Mouse (Mus musculus) testis, adult 2 months (tissue): ENCODE results near the gene Gm9837. TPM values are rescaled to one million over a fixed set of nuclear protein-coding genes. Genes with fewer than 3 reads are reported as not detected.

Experiments used
- H3K27ac ChIP-seq: fragments of 200-500 bp; 2 replicates; pipeline ENCODE4 v1.5.1; 2012; ENCODE audit warnings: low read depth, low read length; ENCODE audit not compliant: control insufficient read depth, insufficient read depth
- H3K27me3 ChIP-seq: fragments of 200-500 bp; 2 replicates; pipeline ENCODE4 v1.6.1; 2012; ENCODE audit warnings: mild to moderate bottlenecking, low read length, moderate library complexity; ENCODE audit not compliant: control insufficient read depth, insufficient read depth
- H3K36me3 ChIP-seq: fragments of 200-500 bp; 2 replicates; pipeline ENCODE4 v1.6.1; 2012; ENCODE audit warnings: mild to moderate bottlenecking, low read length; ENCODE audit not compliant: control insufficient read depth, insufficient read depth
- H3K4me1 ChIP-seq: fragments of 200-500 bp; 2 replicates; pipeline ENCODE4 v1.6.1; 2012; ENCODE audit warnings: low read length; ENCODE audit not compliant: control insufficient read depth, insufficient read depth
- H3K4me3 ChIP-seq: fragments of 200-500 bp; 2 replicates; pipeline ENCODE4 v1.5.1; 2012; ENCODE audit warnings: low read depth, mild to moderate bottlenecking, low read length, moderate library complexity, mixed read lengths; ENCODE audit not compliant: control insufficient read depth
- CTCF ChIP-seq: fragments of 200-500 bp; IDR thresholded peaks from 2 replicates; pipeline ENCODE4 v1.5.1; 2012; ENCODE audit warnings: low read depth, mild to moderate bottlenecking, inconsistent platforms, low read length, moderate library complexity; ENCODE audit not compliant: control insufficient read depth, insufficient read depth, insufficient replicate concordance
- POLR2A ChIP-seq: fragments of 200-500 bp; IDR thresholded peaks from 2 replicates; pipeline ENCODE4 v1.6.1; 2012; ENCODE audit warnings: low read depth, mild to moderate bottlenecking, inconsistent platforms, low read length, moderate library complexity; ENCODE audit not compliant: control insufficient read depth
- polyA plus RNA-seq: library from polyadenylated mRNA; depleted of rRNA; stranded (reverse); fragments of >200 nt; gene quantifications from 2 replicates; pipeline ENCODE4 v1.2.3, GENCODE M21; 2012; rRNA removed

Gm9837 gene
- 11.1 and 13.4 TPM in 2 replicates for polyA plus RNA-seq

GRCm38 (mm10) chr11:53469968-53470695, at the start of gene Gm9837:
Gm9837 (minus strand) TSS chr11:53470479.
- Histone ChIP-seq H3K4me1 (peaks cover 14% of the 10 kb centered on the region), H3K36me3 (no peaks in the 10 kb centered on the region), H3K27me3 (no peaks in the 10 kb centered on the region), H3K4me3 (peak within 1 kb of the TSS; percentile 83), H3K27ac (peak within 1 kb of the TSS; percentile 34; the same call in 1 of the 2 replicates)
- peak; percentile 93; the same call in 1 of the 2 replicates for TF ChIP-seq CTCF
- peak; percentile 40; the same call in 1 of the 2 replicates for TF ChIP-seq POLR2A

DNA sequence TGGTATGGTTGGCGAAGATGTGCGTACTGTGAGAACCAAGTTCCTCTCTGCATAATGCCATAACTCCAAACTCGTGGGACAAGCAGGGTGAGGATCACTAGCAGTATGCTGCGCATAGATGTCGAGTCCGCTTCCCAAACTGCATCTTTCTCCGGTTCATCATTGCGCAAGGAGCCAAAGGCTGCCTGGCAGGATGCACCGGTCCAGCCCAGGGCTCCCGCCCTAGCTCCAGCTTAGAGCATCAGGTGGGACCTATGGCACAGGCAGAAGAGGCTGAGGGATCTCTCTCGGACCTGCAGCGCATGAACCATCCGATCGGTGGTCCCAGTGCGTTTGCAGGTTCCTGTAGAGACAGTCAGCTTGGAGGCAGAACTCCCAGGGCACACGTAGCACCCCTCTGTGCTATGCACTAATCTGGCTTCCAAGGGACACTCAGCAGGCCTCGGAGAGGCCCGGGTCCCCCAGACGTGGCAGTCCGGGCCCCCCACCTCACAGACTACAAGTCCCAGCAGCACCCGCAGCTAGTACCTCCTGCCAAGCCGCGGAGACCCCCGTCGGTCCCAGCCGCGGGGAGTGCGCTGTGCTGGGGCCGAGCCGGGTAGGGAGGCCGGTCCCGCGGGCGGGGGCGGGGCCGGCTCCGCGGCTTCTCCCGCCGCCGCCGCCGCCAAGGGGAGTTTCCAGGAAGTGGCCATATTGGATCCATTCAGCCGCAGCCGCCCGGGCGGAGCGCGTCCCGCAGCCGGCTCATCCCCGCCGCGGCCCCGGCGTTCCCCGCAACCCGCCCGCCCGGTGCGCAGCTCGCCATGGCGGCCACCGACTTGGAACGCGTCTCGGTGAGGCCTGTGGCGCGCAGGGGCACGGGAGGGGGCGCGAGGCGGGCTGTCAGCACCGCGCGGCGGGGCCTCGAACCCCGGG, 49.2 kb upstream of the Gm9837 start, which contains the start of gene Sept8:
Gene Sept8 (plus strand): TSS at position 51 of the 915 bp plus-strand sequence.
- Histone ChIP-seq H3K27ac (peak within 1 kb of the TSS; percentile 37), H3K4me1 (peaks cover 5% of the 10 kb centered on the region), H3K36me3 (no peaks in the 10 kb centered on the region), H3K27me3 (no peaks in the 10 kb centered on the region), H3K4me3 (peak within 1 kb of the TSS; percentile 67)
- TF ChIP-seq POLR2A (peak; percentile 9; the same call in 1 of the 2 replicates), CTCF (no peak)

- H3K4me3 ChIP-seq = no peak overlapping the region
- no peak for TF ChIP-seq CTCF
- no peak for TF ChIP-seq POLR2A
- H3K4me1 ChIP-seq = peaks cover 5% of the 10 kb centered on the region; the same call in 1 of the 2 replicates
- H3K27me3 ChIP-seq = no peaks in the 10 kb centered on the region
- no peak overlapping the region for H3K27ac ChIP-seq
- H3K36me3 ChIP-seq = no peaks in the 10 kb centered on the region
Measured at GRCm38 (mm10) chr11:53518759-53519158, 48.5 kb upstream of the Gm9837 start.

DNA sequence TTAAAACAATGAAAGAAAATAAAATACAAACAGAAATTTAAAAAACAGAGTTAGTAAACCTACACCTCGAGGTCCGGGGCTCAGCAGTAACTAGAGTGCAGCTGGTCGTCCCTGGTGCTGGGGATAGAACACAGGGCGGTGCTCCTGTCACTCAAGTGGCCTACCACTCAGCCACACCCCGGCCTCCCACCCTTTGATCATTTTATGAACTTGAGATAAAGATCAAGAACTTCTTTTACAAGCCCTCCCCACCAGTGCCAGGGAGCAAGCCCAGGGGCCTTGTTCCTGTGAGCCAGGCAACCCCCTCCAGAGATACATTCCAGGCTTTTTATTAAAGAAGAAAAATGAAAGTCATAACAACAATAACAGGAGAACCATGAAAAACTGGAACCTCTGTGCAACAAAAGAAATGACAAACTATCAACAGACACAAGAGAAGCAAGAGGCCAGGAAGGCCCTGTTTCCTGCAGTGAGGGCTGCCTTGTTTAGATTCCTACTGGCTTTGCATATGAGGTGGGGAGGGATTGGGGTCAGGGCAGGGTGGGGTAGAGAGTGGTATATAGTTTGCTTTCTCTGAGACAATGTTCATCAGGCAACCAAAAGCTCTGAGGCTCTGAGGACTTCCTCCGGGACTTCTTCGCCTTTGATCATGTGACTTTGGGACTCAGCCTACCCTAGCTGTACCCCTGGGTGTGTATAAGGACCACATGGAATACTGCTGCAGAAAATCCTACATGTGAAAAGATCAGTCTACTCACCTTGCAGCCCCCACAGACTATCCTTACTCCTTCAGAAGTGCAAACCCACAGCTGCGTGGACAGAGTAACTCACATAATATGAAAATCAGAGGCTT, 46.7 kb upstream of the Gm9837 start:
- TF ChIP-seq CTCF (no peak), POLR2A (no peak)
- H3K27me3 ChIP-seq = no peaks in the 10 kb centered on the region
- H3K36me3 ChIP-seq = no peaks in the 10 kb centered on the region
- no peak overlapping the region for H3K27ac ChIP-seq
- peaks cover 5% of the 10 kb centered on the region; the same call in 1 of the 2 replicates for H3K4me1 ChIP-seq
- H3K4me3 ChIP-seq = no peak overlapping the region

GRCm38 (mm10) chr11:53510351-53510750, 40.1 kb upstream of the Gm9837 start:
- Histone ChIP-seq H3K27me3 (no peaks in the 10 kb centered on the region), H3K36me3 (no peaks in the 10 kb centered on the region), H3K4me1 (no peaks in the 10 kb centered on the region), H3K4me3 (no peak overlapping the region), H3K27ac (no peak overlapping the region)
- no peak for TF ChIP-seq CTCF
- no peak for TF ChIP-seq POLR2A

GRCm38 (mm10) chr11:53508591-53508990, 38.3 kb upstream of the Gm9837 start:
- no peaks in the 10 kb centered on the region for H3K27me3 ChIP-seq
- H3K4me3 ChIP-seq = no peak overlapping the region
- H3K27ac ChIP-seq = no peak overlapping the region
- no peak for TF ChIP-seq CTCF
- no peak for TF ChIP-seq POLR2A
- no peaks in the 10 kb centered on the region for H3K4me1 ChIP-seq
- no peaks in the 10 kb centered on the region for H3K36me3 ChIP-seq

DNA sequence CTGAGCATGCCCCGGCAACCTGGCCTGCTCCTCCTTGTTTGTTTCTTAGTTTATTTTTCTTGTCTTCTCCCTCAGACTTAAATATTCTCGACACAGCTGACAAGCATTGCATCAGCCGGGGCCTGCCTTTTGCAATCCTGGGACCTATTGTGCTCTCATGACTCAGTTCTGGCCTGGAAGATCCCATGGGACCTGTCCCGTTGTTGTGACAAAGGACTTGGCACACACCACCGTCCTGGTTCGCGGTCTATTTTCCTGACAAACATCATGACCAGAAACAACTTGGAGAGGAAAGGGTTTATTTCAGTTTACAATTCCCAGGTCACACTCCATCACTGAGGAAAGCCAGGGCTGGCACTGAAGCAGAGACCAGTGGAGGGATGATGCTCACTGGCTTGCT, 37.9 kb upstream of the Gm9837 start:
- no peak overlapping the region for H3K27ac ChIP-seq
- H3K4me1 ChIP-seq = no peaks in the 10 kb centered on the region
- H3K36me3 ChIP-seq = no peaks in the 10 kb centered on the region
- TF ChIP-seq CTCF (no peak), POLR2A (no peak)
- no peaks in the 10 kb centered on the region for H3K27me3 ChIP-seq
- no peak overlapping the region for H3K4me3 ChIP-seq
